Mouse (Mus musculus): Measurements from ENCODE around the gene Gpank1.
"Not testable (repeated sequence)": the region's sequence is repeated elsewhere in the genome, so short reads cannot be mapped to it uniquely, and the experiment has no call there.

Gene Gpank1

DNA sequence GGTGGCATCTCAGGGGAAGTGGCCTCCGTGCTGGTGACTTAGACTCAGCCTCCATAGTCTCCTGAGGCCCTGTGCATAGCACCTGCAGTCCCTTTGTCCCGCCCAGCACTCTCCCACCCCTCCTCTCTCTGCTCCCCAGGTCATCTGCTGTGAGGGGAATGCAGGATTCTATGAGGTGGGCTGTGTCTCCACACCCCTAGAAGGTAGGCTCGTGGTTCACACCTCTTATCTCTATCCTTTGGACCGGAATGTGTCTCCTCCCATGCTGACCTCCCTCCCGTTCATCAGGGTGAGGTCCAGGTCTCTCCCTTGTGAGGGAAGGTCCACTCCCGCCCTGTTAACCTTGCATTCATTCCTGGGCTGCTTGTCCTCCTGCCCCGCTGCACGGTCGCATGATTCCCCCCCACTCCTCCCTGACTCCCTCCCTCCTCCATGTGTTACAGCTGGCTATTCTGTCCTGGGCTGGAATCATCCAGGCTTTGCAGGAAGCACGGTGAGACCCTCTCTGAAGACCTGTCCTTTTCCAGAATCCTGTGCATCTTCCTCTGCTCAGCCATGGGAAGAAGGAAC, 21.0 kb upstream of the Gpank1 start:
- no peak for DNase-seq (ENCODE audit: low spot score)

DNA sequence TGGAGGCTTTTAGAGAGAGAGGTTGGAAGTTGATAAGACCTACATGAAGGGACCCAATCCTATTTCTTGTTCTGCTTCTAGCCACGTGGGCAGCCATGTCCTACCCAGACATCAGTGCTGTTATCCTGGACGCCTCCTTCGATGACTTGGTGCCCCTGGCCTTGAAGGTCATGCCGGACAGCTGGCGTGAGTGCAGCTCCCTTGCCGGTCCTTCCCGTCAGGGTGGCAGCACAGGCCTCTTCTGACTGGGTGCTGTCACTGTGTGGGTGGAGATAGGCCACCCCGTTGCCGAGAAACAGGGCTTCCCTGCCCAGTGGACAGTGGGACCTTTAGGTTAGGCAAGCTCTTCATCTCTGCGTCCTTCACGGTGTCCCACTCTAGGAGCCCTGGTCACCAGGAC, 20.1 kb upstream of the Gpank1 start:
- DNase-seq (ENCODE audit: low spot score), result no peak

- DNase-seq (ENCODE audit: low spot score), result no peak
Observed at GRCm38 (mm10) chr17:35102299-35102698, 19.0 kb upstream of the Gpank1 start.

GRCm38 (mm10) chr17:35103221-35103690, 18.0 kb upstream of the Gpank1 start:
- no peak for DNase-seq (ENCODE audit: low spot score)

DNA sequence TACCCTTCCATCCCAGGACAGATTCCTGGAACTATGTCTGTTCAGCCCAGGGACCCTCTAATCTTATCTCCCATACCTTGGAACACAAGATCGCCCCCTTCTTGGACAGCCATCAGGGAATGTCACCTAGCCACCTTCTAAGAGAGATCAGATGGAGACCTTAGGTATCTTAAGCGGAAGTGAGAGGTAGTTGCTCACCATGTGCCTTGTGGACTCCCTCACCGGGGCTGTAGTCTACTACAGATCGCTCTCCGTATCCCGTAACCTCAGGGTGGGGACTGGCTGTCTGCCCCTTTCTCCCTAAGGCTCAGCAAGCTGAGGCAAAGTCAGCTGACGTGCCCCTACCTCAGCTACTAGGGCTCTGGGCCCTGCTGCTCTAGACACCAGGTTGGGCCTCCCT, 17.2 kb upstream of the Gpank1 start:
- no peak for DNase-seq (ENCODE audit: low spot score)

GRCm38 (mm10) chr17:35104754-35105153, 16.5 kb upstream of the Gpank1 start:
- DNase-seq (ENCODE audit: low spot score), result no peak

GRCm38 (mm10) chr17:35105740-35106389, 15.4 kb upstream of the Gpank1 start:
- DNase-seq (ENCODE audit: low spot score), result no peak

- DNase-seq (ENCODE audit: low spot score), result no peak
Observed at GRCm38 (mm10) chr17:35106522-35106921, 14.7 kb upstream of the Gpank1 start.

- no peak for DNase-seq (ENCODE audit: low spot score)
Observed at GRCm38 (mm10) chr17:35108097-35108496, 13.2 kb upstream of the Gpank1 start, which contains the start of gene Ly6g5c. Ly6g5c (plus strand) TSS chr17:35108279.

DNA sequence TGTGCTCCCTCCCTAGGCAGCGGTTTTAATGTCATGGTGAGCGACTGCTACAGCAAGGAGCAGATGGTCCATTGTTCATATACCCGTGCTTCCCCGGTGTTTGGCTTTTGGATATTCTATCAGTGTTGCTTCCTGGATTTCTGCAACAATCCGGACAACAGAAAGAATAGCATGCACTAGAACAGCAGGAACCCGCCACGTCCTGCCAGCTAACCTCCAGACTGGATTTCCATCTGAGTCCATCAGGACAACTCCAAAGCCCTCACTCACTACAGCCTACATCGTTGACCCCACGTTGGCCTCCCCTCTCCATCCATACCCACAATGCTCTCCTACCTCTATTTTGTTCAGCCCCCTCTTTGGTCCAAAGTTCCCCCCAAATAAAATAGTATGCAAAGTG, 9.5 kb upstream of the Gpank1 start:
- no peak for DNase-seq (ENCODE audit: low spot score)

DNA sequence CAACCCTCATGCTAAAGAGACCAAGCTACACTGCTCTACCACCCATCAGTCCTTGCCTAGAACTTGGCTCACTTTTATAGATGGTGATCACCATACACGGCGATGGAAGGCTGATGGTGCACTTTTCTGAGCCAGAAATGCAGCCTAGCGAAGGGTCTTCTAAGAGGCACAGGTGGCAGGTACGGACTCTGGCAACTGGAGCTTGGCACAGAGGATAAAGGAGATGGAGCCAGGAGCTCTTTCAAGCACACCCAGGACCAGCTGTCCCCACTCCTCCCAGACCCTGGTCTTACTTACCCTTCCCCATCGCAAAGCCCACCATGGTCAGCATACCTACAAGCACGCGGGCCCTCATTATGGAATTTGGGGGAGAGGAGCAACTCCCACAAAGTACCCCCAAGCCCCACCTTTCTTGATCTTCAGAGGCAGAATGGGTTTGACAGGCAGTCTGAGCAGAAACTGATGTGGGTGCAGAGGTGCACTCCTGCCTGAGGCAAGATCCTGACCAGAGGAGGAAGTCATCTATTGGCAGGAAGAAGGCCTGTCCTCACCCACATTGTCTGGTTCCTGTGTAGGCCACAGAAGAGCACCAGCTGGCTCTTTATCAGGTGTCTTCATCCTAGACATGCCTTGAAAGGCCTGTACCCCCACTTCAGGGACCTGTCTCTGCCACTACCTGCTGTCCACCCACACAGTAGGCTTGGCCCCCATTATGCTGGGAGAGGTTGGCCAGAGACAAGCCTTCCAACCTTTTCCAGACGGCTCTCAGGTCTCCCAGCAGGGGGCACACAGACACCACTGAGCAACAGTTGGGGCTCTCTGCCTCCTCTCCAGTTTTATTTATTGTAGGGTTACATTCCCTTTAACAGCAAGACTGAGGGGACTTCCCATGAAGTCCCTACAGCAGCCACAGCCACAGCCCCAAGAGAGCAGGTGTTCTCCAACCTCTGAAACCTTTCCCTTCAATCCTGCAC, 5.9 kb upstream of the Gpank1 start, which contains the start of gene Ly6g5b:
Gene Ly6g5b (minus strand): TSS at position 383 of the 974 bp plus-strand sequence.
- DNase-seq (ENCODE audit: low spot score), result no peak

GRCm38 (mm10) chr17:35120745-35121142, 511 bp upstream of the Gpank1 start:
- DNase-seq (ENCODE audit: low spot score), result peak; percentile 41

- no peak for DNase-seq (ENCODE audit: low spot score)
Observed at GRCm38 (mm10) chr17:35121871-35122303, 632 bp downstream of the Gpank1 start, which contains the start of gene Csnk2b. Csnk2b (minus strand) TSS chr17:35122053.

DNA sequence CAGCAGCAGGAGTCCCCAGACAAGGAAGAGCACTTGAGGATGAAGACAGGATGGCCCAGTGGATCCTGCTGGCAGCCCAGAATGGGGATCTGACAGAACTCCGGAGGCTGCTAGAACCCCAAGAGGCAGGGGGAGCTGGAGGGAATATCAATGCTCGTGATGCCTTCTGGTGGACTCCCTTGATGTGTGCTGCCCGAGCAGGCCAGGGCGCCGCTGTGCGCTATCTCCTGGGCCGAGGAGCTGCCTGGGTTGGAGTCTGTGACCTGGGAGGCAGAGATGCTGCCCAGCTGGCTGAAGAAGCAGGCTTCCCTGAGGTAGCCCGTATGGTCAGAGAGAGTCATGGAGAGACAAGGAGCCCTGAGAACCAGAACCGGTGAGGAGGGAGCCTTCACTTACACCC, 2.0 kb downstream of the Gpank1 start:
- DNase-seq (ENCODE audit: low spot score), result not testable (repeated sequence)

- not testable (repeated sequence) for DNase-seq (ENCODE audit: low spot score)
Observed at GRCm38 (mm10) chr17:35124261-35124896, 3.1 kb downstream of the Gpank1 start.

DNA sequence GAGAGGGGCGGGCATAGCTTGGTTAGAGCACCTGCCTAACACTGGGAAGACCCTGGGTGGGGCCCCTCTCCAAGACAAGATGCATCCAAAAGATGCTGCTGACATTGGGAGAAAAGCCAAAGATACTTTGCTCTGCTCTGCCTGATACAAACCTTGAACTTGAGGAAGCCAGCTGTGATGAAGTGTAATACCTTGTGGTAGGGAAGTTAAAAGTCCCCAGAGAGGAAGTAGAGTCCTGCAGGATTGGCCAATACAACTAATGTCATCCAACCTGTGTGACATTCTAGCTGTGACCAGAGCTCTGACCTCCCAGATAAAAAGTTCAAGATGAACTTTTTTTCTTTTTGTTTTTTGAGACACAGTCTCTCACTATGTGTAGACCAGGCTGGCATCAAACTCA, 3.8 kb downstream of the Gpank1 start:
- DNase-seq (ENCODE audit: low spot score), result no peak

GRCm38 (mm10) chr17:35125578-35125977, 4.3 kb downstream of the Gpank1 start:
- no peak for DNase-seq (ENCODE audit: low spot score)

GRCm38 (mm10) chr17:35126206-35126611, 5.0 kb downstream of the Gpank1 start, which contains the start of gene D17H6S53E:
D17H6S53E (plus strand) TSS chr17:35126373.
- peak; percentile 62 for DNase-seq (ENCODE audit: low spot score)

GRCm38 (mm10) chr17:35127017-35127416, 5.8 kb downstream of the Gpank1 start:
- no peak for DNase-seq (ENCODE audit: low spot score)

- no peak for DNase-seq (ENCODE audit: low spot score)
Observed at GRCm38 (mm10) chr17:35128996-35129395, 7.7 kb downstream of the Gpank1 start.

GRCm38 (mm10) chr17:35131038-35131437, 9.8 kb downstream of the Gpank1 start:
- DNase-seq (ENCODE audit: low spot score), result no peak

Data from ovary, postnatal 14 days (tissue).